Comparison of ENCODE assay signal across 21 mouse cellular contexts in the genomic region with DNA sequence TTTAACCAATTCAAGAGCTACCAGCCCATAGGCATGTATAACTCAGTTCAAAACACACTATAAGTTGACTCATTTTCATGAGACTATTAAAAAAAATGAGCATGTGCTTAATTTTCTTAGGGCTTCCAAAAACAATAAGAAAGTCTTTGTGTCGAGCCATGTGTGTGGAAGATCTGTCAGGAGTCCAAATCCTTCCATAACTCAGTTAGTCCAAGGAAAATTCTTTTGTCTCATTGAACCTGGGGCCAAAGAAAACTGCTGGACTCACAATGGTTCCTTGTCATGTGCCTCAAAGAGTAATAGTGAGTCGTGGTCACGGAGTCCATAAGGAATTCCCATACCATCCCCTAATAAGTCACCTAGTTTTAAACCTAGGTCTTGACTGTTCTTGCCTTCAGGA.
DNase-seq lines count a peak whose midpoint lies in the region; ATAC-seq and TF ChIP-seq lines count a peak whose summit lies in the region.
"Had no signal": no experiment of that assay in that cellular context is flagged by ENCODE, and none has a peak within 500 bp of the region (broad histone marks: within the 10 kb centered on the region; RNA-seq: fewer than 3 reads in every experiment).

No protein-coding gene starts in this region.

- 0 out of 2 replicates have a peak, but pooled peaks cover 7% of the 10 kb centered on the region for H3K4me1 ChIP-seq in kidney, postnatal 0 days (replicated peaks; ENCODE audit: insufficient read depth, low read length)
- peaks cover 26% of the 10 kb centered on the region for H3K4me1 ChIP-seq in embryonic fibroblast, embryonic 13.5 days (ENCODE audit: control insufficient read depth, insufficient read depth, low read length)
- H3K4me1 ChIP-seq: hindbrain, embryonic 12.5 days had no signal

- 65% methylated on average over 3 of the region's 3 CpGs for WGBS in kidney, postnatal 0 days

- H3K79me3 ChIP-seq in C2C12 (ENCODE audit: low read depth), result no peaks in the 10 kb centered on the region

- H3K9ac ChIP-seq in kidney, postnatal 0 days (ENCODE audit: low read depth, low read length), result no peak overlapping the region
- H3K9ac ChIP-seq: embryonic facial prominence, embryonic 15.5 days; heart, embryonic 12.5 days; hindbrain, embryonic 12.5 days had no signal

- DNase-seq in kidney, postnatal 0 days (ENCODE audit: low spot score), result peak; percentile 8
- no peak for DNase-seq in kidney, postnatal 14 days
- DNase-seq in right cerebral cortex, postnatal 25 days, result no peak
- DNase-seq in spleen, postnatal 10 days (ENCODE audit: low spot score in 2 of 2), result no peak
- DNase-seq: adrenal gland, postnatal 10 days; B cell, adult 2 months; cerebellum, adult 11-12 months; cerebellum, adult 9-10 months; cerebellum, postnatal 36 days; gastrocnemius, adult 2 months; gastrocnemius, postnatal 25 days; heart, postnatal 36 days had no signal

- H3K36me3 ChIP-seq in kidney, postnatal 0 days (ENCODE audit: insufficient read depth, low read length), result no peaks in the 10 kb centered on the region
- no peaks in the 10 kb centered on the region for H3K36me3 ChIP-seq in C2C12 (ENCODE audit: control insufficient read depth, insufficient read depth)
- H3K36me3 ChIP-seq: embryonic facial prominence, embryonic 15.5 days; heart, embryonic 12.5 days; hindbrain, embryonic 12.5 days had no signal

- H3K9me3 ChIP-seq in kidney, postnatal 0 days (replicated peaks; ENCODE audit: low read length), result no peaks in the 10 kb centered on the region
- H3K9me3 ChIP-seq: embryonic facial prominence, embryonic 15.5 days; heart, embryonic 12.5 days; hindbrain, embryonic 12.5 days had no signal

- H3K4me3 ChIP-seq in kidney, postnatal 0 days (replicated peaks; ENCODE audit: low read depth, low read length), result no peak overlapping the region
- no peak overlapping the region for H3K4me3 ChIP-seq in C2C12 (ENCODE audit: insufficient read depth, poor library complexity, severe bottlenecking)
- no peak overlapping the region for H3K4me3 ChIP-seq in embryonic fibroblast, embryonic 13.5 days (ENCODE audit: insufficient read depth, low read length)
- H3K4me3 ChIP-seq: embryonic facial prominence, embryonic 15.5 days; gastrocnemius, adult 2 months; heart, embryonic 12.5 days; hindbrain, embryonic 12.5 days had no signal

- no peaks in the 10 kb centered on the region for H3K27me3 ChIP-seq in kidney, postnatal 0 days (ENCODE audit: insufficient read depth, low read length)
- no peaks in the 10 kb centered on the region for H3K27me3 ChIP-seq in C2C12 (ENCODE audit: control insufficient read depth, insufficient read depth, insufficient read length)
- H3K27me3 ChIP-seq: embryonic facial prominence, embryonic 15.5 days; heart, embryonic 12.5 days; hindbrain, embryonic 12.5 days had no signal

- no peak for ATAC-seq in kidney, postnatal 0 days (replicated peaks; ENCODE audit: low FRiP score, low read depth)
- ATAC-seq: forebrain, embryonic 14.5 days; hindbrain, embryonic 16.5 days; inflammation-experienced regulatory T-cells, adult 6 months; intestine, postnatal 0 days had no signal

- no peak for TF ChIP-seq POLR2A in embryonic fibroblast, embryonic 13.5 days (IDR thresholded peaks at IDR 0.05; ENCODE audit: low read depth, low read length)

- H3ac ChIP-seq in C2C12 (ENCODE audit: control insufficient read depth, insufficient read length, low read depth), result no peak overlapping the region

- H3K27ac ChIP-seq in kidney, postnatal 0 days, result no peak overlapping the region
- peak overlapping the region; percentile 94 for H3K27ac ChIP-seq in embryonic fibroblast, embryonic 13.5 days (ENCODE audit: insufficient read depth, low read length)
- H3K27ac ChIP-seq: embryonic facial prominence, embryonic 15.5 days; gastrocnemius, adult 2 months; hindbrain, embryonic 12.5 days had no signal

- no peak for TF ChIP-seq CTCF in kidney, postnatal 0 days (IDR thresholded peaks at IDR 0.05; ENCODE audit: low read depth)
- TF ChIP-seq CTCF in C2C12 (IDR thresholded peaks at IDR 0.05; ENCODE audit: control insufficient read depth, insufficient read depth, insufficient read length), result no peak
- TF ChIP-seq CTCF in embryonic fibroblast, embryonic 13.5 days (IDR thresholded peaks at IDR 0.05; ENCODE audit: borderline replicate concordance, insufficient read depth, low read length), result no peak

- H3K4me2 ChIP-seq in kidney, postnatal 0 days (ENCODE audit: low read length), result no peak overlapping the region
- H3K4me2 ChIP-seq: embryonic facial prominence, embryonic 15.5 days; heart, embryonic 12.5 days; hindbrain, embryonic 12.5 days had no signal

- no peaks in the 10 kb centered on the region for H3K79me2 ChIP-seq in C2C12 (ENCODE audit: control insufficient read depth, insufficient read depth)

TF ChIP-seq in C2C12, 6 proteins besides CTCF, POLR2A, EP300 and RAD21:
- TF ChIP-seq MYOG (IDR thresholded peaks at IDR 0.05; ENCODE audit: control insufficient read depth, extremely low read depth, insufficient read length) (no peak), USF1 (IDR thresholded peaks at IDR 0.05; ENCODE audit: low read depth) (peak; percentile 24)
